Mouse (Mus musculus) intestine, embryonic 15.5 days (tissue): ENCODE measurements around the gene Chrm1. TPM values are rescaled to one million over a fixed set of nuclear protein-coding genes. Genes with fewer than 3 reads are reported as not detected.

Experiments used
- ATAC-seq: fragments of 200-750 bp; cut with Nextera tagmentation; 2 replicates; pipeline ENCODE4 v1.8.0; 2017; ENCODE audit warnings: moderate TSS enrichment, moderate library complexity
- H3K27ac ChIP-seq: fragments of 300-500 bp; sonication (generic); 2 replicates; pipeline ENCODE4 v1.5.1; 2015; ENCODE audit warnings: mild to moderate bottlenecking, inconsistent platforms
- H3K27me3 ChIP-seq: fragments of 300-500 bp; sonication (generic); replicated peaks from 2 replicates; pipeline ENCODE4 v1.6.1; 2015; ENCODE audit warnings: inconsistent platforms
- H3K36me3 ChIP-seq: fragments of 300-500 bp; sonication (generic); 2 replicates; pipeline ENCODE4 v1.6.1; 2015; ENCODE audit warnings: inconsistent platforms
- H3K4me1 ChIP-seq: fragments of 300-500 bp; sonication (generic); replicated peaks from 2 replicates; pipeline ENCODE4 v1.6.1; 2015; ENCODE audit warnings: inconsistent platforms
- H3K4me2 ChIP-seq: fragments of 300-500 bp; sonication (generic); replicated peaks from 2 replicates; pipeline ENCODE4 v1.6.1; 2015; ENCODE audit warnings: mild to moderate bottlenecking, inconsistent platforms
- H3K4me3 ChIP-seq: fragments of 300-500 bp; sonication (generic); replicated peaks from 2 replicates; pipeline ENCODE4 v1.5.1; 2015; ENCODE audit warnings: inconsistent platforms
- H3K9ac ChIP-seq: fragments of 300-500 bp; sonication (generic); 2 replicates; pipeline ENCODE4 v1.6.1; 2015; ENCODE audit warnings: inconsistent platforms
- H3K9me3 ChIP-seq: fragments of 300-500 bp; sonication (generic); 2 replicates; pipeline ENCODE4 v1.6.1; 2016; ENCODE audit warnings: inconsistent platforms
- WGBS: fragments of 180-500 bp; shearing (Covaris S2); methylation state at CpG from one replicate; pipeline ENCODE4 v1.1.7; 2015; 5-methylcytosine and 5-hydroxymethylcytosine counted together
- polyA plus RNA-seq: library from polyadenylated mRNA; unstranded; fragments of >200 nt; fragmentation: Nextera tagmentation; extraction: Ambion mirVana; gene quantifications from 2 replicates; pipeline ENCODE4 v1.2.1, GENCODE M21; 2015

Chrm1 gene
- polyA plus RNA-seq, 1 experiment from 2014 or later = 0.64 TPM

DNA sequence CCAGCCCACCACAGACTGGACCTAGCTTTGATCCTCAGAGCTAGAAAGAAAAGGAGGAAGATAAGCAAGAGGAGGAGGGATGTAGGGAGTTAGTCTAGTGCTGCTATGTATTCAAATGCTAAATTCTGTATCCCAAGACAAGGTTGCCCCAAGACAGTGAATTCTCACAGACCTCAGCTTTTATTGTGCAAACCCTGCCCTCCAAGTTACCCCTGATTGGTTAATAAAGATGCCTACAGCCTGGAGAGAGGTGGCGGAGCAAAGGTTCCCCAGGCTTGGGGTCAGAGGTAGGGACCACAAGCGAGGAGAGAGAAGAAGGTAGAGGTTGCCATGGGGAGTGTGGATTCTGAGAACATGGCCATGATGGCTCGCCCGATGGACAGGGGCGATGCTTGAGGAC lies 29.2 kb downstream of the Chrm1 start:
- Histone ChIP-seq H3K4me3 (no peak overlapping the region), H3K9me3 (no peaks in the 10 kb centered on the region), H3K4me1 (no peaks in the 10 kb centered on the region), H3K27ac (no peak overlapping the region), H3K27me3 (no peaks in the 10 kb centered on the region), H3K36me3 (no peaks in the 10 kb centered on the region), H3K9ac (no peak overlapping the region), H3K4me2 (no peak overlapping the region)
- WGBS = 86% methylated on average over 5 of the region's 5 CpGs
- ATAC-seq = no peak

DNA sequence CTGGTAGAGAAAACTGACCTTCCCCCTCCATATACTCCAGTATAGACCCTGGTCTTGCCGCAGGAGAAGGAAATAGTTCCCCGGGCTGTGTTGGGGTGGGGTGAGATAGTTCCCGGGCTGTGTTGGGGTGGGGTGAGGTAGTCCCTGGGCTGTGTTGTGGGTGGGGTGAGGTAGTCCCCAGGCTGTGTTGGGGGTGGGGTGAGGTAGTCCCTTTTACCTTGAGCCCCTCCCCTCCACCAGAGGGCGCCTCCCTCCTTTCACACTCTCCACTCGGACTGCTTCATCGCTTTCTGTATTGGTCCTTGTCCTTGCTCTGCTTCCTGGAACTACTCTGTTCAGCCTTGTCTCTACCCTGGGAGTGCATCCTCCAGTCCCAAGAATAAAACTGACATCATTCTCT lies 31.7 kb downstream of the Chrm1 start:
- Histone ChIP-seq H3K36me3 (no peaks in the 10 kb centered on the region), H3K27ac (no peak overlapping the region), H3K9me3 (no peaks in the 10 kb centered on the region), H3K27me3 (no peaks in the 10 kb centered on the region), H3K4me1 (no peaks in the 10 kb centered on the region), H3K4me3 (no peak overlapping the region), H3K4me2 (no peak overlapping the region), H3K9ac (no peak overlapping the region)
- peak; percentile 66; the same call in 1 of the 2 replicates for ATAC-seq
- 45% methylated on average over 6 of the region's 6 CpGs for WGBS

DNA sequence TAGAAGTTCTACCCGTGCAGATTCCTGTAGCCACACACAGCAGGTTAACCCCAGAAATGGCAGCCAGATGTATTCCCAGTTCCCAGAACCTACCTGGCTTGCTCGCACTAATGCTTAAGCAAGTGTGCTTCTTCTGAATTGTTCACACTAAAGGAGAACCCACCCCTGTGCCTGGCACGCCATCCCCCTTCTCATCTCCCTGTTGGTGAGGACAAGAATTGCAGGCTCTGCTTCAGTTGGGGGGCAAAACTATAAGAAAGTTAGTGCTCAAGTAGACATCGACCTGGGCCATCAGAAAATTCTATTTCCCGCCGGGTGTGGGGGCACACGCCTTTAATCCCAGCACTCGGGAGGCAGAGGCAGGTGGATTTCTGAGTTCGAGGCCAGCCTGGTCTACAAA lies 36.1 kb downstream of the Chrm1 start:
- Histone ChIP-seq H3K9me3 (no peaks in the 10 kb centered on the region), H3K4me1 (no peaks in the 10 kb centered on the region), H3K9ac (no peak overlapping the region), H3K27ac (no peak overlapping the region), H3K36me3 (no peaks in the 10 kb centered on the region), H3K4me2 (no peak overlapping the region), H3K27me3 (no peaks in the 10 kb centered on the region), H3K4me3 (no peak overlapping the region)
- WGBS = 79% methylated on average over 9 of the region's 9 CpGs
- ATAC-seq = no peak

DNA sequence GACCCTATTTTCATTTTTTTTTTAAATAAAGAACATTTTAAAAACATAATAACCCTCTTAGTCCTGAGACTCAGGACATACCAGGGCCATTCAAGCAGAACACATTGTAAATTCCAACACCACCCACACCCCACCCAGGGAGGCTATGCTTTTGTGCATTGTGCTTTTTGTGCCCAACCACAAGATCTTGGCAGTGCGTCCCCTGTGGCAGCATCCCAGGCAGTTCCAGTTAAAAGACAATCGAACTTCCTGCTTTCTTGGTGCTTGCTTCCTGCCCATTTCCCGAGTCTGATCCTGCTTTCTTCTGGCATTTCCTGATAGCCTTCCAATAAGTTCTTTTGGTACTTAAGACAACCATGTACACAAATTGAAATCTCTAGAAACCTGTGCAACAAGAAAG lies 38.9 kb downstream of the Chrm1 start:
- no peaks in the 10 kb centered on the region for H3K27me3 ChIP-seq
- no peak overlapping the region for H3K27ac ChIP-seq
- 78% methylated on average over 3 of the region's 3 CpGs for WGBS
- ATAC-seq = no peak
- H3K36me3 ChIP-seq = peaks cover 6% of the 10 kb centered on the region; the same call in 1 of the 2 replicates
- H3K4me1 ChIP-seq = no peaks in the 10 kb centered on the region
- H3K9me3 ChIP-seq = no peaks in the 10 kb centered on the region
- H3K4me2 ChIP-seq = no peak overlapping the region
- no peak overlapping the region for H3K9ac ChIP-seq
- H3K4me3 ChIP-seq = no peak overlapping the region

DNA sequence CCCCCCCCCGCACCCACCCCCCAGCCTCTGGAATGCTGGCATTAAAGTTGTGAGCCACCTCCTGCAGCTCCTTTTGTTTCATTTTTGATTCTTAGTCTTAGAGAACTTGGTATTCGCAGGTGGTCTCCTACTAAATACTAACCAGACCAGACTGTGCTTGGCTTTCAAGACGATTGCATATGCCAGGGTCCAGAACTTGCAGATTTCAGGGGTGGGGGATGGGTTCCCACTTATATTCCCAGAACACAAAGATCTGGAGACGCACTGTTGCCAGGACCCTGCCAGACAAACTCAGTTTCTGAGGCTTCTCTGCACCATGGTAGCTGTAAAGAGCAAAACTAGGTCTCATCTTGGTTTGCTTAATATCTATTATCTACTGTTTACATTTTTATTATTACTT lies 40.0 kb downstream of the Chrm1 start:
- Histone ChIP-seq H3K27me3 (no peaks in the 10 kb centered on the region), H3K4me3 (no peak overlapping the region), H3K4me2 (no peak overlapping the region), H3K9me3 (no peaks in the 10 kb centered on the region), H3K36me3 (peaks cover 16% of the 10 kb centered on the region), H3K4me1 (no peaks in the 10 kb centered on the region), H3K27ac (no peak overlapping the region), H3K9ac (no peak overlapping the region)
- 55% methylated on average over 3 of the region's 4 CpGs for WGBS
- no peak for ATAC-seq

DNA sequence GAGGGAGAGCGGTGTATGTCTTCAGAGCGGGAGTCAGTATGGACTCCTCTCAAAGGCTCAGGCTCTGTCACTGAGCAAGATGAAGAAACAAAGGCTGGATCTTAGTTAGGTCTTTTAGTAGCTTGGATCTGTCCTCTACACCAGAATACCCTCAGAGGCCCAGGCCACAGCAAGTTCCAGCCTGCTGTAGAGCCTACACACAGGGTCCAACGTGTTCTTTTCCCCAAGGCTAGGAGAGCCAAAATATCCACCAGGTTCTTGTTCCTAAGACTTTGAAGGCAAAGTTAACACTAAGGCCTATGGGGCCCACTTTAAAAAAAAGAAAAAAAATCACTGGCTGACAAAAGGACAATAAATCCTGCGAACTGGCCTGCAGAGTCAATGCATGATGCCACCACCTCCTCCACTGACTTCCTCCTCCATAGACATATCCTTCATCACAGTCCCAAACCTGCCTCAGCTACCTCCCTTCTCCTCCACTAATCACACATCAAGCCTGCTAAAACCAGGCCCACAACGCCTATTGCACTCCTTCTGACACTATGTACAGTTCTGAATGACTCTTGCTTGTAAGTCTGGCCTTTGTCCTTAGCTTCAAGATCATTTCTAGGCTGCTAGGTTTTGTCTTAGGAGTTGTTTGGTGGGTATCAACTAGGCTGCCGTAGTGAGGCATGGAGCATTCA lies 41.6 kb downstream of the Chrm1 start:
- H3K9ac ChIP-seq = no peak overlapping the region
- H3K9me3 ChIP-seq = no peaks in the 10 kb centered on the region
- no peak overlapping the region for H3K4me3 ChIP-seq
- no peaks in the 10 kb centered on the region for H3K27me3 ChIP-seq
- no peak overlapping the region for H3K4me2 ChIP-seq
- no peak overlapping the region for H3K27ac ChIP-seq
- no peak for ATAC-seq
- WGBS = 72% methylated on average over 6 of the region's 6 CpGs
- peaks cover 32% of the 10 kb centered on the region for H3K36me3 ChIP-seq
- H3K4me1 ChIP-seq = peaks cover 8% of the 10 kb centered on the region; the same call in 1 of the 2 replicates

DNA sequence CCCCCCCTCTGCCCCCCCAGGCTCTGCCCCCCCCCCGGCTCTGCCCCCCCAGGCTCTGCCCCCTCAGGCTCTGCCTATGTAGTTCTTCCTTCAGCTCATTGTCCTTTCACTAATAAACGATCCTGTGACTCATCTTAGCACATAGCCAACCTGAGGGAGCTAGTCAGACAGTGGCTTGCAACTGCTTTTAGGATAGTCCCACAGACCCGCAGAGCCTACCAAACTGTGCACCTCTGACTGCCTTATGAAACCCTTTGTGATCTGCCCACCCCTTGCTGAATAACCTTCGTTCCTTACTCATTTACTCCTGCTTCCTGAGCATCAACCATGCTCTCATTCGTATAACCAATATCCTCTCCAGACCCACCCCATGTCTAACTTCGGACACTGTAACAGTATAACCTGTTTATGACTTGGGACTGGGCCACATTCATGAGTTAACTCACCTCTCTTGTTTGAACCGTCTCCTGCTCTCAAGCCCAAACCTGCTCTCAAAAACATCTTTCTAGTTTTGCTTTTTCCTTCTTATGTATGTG lies 42.6 kb downstream of the Chrm1 start:
- Histone ChIP-seq H3K4me3 (no peak overlapping the region), H3K36me3 (peaks cover 32% of the 10 kb centered on the region), H3K9ac (no peak overlapping the region), H3K9me3 (no peaks in the 10 kb centered on the region), H3K4me1 (peaks cover 17% of the 10 kb centered on the region), H3K27me3 (no peaks in the 10 kb centered on the region), H3K27ac (no peak overlapping the region), H3K4me2 (no peak overlapping the region)
- ATAC-seq = no peak
- WGBS = 76% methylated on average over 7 of the region's 7 CpGs

DNA sequence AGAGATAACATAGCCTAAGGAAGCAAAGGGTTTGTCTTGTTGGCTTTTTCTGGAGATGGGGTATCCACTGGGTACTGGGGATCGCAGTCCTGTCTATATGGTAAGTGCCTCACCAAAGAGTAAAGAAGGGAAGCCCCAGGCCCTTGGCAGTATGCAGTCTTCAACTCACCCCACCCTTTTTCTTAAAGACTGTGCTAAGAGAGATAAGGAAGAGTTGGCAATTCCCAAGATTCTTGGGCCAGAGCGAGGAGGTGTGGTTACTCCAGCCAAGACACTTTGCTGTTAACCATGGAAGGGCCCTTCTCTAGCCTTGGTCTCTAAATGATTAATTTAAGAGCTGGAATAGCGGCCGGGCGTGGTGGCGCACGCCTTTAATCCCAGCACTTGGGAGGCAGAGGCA lies 43.3 kb downstream of the Chrm1 start:
- no peak overlapping the region for H3K9ac ChIP-seq
- H3K36me3 ChIP-seq = peaks cover 35% of the 10 kb centered on the region
- H3K27me3 ChIP-seq = no peaks in the 10 kb centered on the region
- H3K4me2 ChIP-seq = no peak overlapping the region
- H3K4me3 ChIP-seq = no peak overlapping the region
- H3K27ac ChIP-seq = no peak overlapping the region
- peaks cover 23% of the 10 kb centered on the region for H3K4me1 ChIP-seq
- no peaks in the 10 kb centered on the region for H3K9me3 ChIP-seq
- 90% methylated on average over 7 of the region's 7 CpGs for WGBS
- no peak; the same call in 1 of the 2 replicates for ATAC-seq

DNA sequence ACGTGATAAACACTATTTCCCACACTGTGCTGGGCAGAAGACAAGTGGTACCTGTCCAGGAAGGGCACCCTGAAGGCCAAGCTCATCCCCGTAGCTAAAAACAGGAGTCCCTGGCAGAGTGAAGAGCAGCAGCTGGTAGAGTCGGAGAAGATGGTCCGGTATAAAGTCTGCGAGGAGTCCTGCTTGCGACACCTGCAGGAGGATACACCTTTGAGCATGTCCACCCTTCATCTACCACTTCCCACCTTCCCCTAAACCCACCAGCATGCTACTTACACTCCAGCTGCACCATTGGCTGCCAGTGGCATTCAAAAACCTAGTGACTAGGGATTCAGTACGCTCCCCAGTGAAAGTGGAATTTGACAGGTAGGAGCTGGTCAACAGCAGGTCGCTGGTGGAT lies 45.4 kb downstream of the Chrm1 start:
- Histone ChIP-seq H3K9ac (no peak overlapping the region), H3K4me3 (no peak overlapping the region), H3K36me3 (peaks cover 35% of the 10 kb centered on the region), H3K9me3 (no peaks in the 10 kb centered on the region), H3K27ac (no peak overlapping the region), H3K27me3 (no peaks in the 10 kb centered on the region), H3K4me2 (no peak overlapping the region), H3K4me1 (peaks cover 29% of the 10 kb centered on the region)
- no peak for ATAC-seq
- 91% methylated on average over 8 of the region's 8 CpGs for WGBS

DNA sequence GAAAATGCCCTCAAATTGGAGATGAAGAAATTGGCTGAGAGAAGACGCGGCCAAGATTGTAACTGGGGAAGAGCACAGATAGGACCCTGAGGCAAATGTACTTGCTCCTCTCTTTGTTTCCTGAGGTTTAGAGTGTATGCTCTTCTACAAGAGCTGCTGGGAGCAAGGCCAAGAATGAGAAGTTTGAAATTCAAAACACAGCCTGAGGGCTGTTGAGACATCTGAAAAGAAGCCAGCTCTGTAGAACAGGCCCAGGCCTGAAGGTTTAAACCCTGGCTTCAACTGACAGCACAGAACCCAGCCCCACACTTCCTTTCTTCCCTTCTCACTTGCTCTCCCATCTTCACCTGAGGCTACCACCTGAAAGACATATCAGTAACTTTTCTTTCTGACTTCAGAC lies 46.5 kb downstream of the Chrm1 start:
- Histone ChIP-seq H3K4me1 (peaks cover 31% of the 10 kb centered on the region), H3K36me3 (peaks cover 35% of the 10 kb centered on the region)
- ATAC-seq = no peak

DNA sequence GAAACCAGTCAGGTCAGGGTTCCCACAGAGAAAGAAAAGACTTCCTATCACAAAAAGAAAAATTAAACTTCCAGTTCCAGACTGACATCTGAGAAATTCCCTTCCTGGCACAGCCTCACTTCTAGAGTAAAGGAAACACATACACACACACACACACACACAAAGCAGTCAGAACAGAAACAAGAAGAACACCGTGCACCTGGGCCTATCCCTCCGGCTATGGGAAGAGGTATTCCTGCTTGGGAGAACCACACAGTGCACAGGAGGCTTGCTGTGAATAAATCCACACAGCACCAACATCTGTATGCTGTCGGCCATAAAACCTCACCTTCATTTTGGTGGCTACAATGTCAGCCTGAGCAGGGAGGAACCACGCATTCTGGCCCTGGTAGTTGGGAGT lies 47.9 kb downstream of the Chrm1 start:
- H3K4me2 ChIP-seq = peak overlapping the region; percentile 77
- H3K9me3 ChIP-seq = no peaks in the 10 kb centered on the region
- WGBS = 61% methylated on average over 4 of the region's 4 CpGs
- peak overlapping the region; percentile 84; the same call in 1 of the 2 replicates for H3K4me3 ChIP-seq
- H3K9ac ChIP-seq = no peak overlapping the region
- H3K27me3 ChIP-seq = no peaks in the 10 kb centered on the region
- H3K27ac ChIP-seq = no peak overlapping the region
- peaks cover 31% of the 10 kb centered on the region for H3K4me1 ChIP-seq
- no peak for ATAC-seq
- peaks cover 35% of the 10 kb centered on the region for H3K36me3 ChIP-seq

More for the DNA sequence above, 46.5 kb downstream of the Chrm1 start:
- WGBS = 86% methylated on average over 2 of the region's 2 CpGs
- Histone ChIP-seq H3K4me3 (no peak overlapping the region), H3K4me2 (peak overlapping the region; percentile 77; the same call in 1 of the 2 replicates), H3K9ac (no peak overlapping the region), H3K9me3 (no peaks in the 10 kb centered on the region), H3K27ac (no peak overlapping the region), H3K27me3 (no peaks in the 10 kb centered on the region)

DNA sequence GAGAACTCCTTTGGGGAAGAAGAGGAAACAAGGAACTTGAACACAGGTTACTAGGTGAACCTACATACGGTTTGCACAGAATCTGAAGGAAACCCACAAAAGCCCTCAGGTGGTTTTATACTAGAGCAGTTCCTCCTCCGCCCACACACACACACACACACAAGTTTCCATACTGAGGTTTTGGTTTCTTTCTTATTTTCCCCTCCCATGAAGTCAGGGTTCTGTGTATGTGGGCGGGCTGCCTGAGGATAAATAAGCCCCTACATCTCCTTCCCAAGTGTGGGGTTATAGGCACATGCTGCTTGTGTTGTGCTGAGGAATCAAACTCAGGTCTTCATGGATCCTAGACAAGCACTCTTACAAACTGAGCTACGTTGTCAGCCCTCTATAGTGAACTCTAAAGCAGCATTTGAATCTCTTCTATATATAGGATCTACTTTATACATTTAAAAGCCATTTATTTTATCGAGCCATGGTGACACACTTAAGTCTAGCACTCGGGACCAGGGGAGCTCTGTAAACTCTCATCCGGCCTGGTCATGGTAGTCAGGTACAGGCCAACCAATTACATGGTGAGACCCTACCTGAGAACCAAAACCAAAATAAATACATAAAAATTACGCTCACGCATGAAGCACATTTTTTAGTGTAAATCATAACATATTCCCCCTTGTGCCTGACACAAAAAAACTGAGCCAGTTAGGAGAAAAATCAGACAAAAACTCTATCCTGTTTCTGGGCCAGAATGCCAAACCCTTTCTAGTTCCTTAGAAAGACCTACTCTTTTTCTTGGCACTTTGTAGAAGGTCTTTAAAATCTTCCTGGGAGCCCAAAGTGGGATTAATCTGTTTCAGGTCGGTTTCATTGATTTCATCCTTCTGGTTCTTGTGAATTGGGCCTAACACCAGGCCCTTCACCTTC lies 48.6 kb downstream of the Chrm1 start:
- Histone ChIP-seq H3K9me3 (no peaks in the 10 kb centered on the region), H3K9ac (peak overlapping the region; percentile 92), H3K4me1 (peaks cover 31% of the 10 kb centered on the region), H3K36me3 (peaks cover 29% of the 10 kb centered on the region), H3K4me3 (peak overlapping the region; percentile 84), H3K27ac (peak overlapping the region; percentile 95), H3K4me2 (peak overlapping the region; percentile 77), H3K27me3 (no peaks in the 10 kb centered on the region)
- no peak for ATAC-seq
- 49% methylated on average over 10 of the region's 10 CpGs for WGBS
